Mouse (Mus musculus) E14TG2a.4 (cell line): Measurements from ENCODE around the gene Fuca1.
A peak's percentile ranks its signal among the peaks of the same experiment; 100 is the strongest.
"Not testable (repeated sequence)": the region's sequence is repeated elsewhere in the genome, so short reads cannot be mapped to it uniquely, and the experiment has no call there.

Source experiments
- H3K27me3 ChIP-seq: 2 replicates; pipeline ENCODE4 v1.6.1; 2014; ENCODE audit warnings: low read length, control low read depth; ENCODE audit not compliant: insufficient read depth
- H3K36me3 ChIP-seq: 2 replicates; pipeline ENCODE4 v1.6.1; 2014; ENCODE audit warnings: low read length, control low read depth; ENCODE audit not compliant: insufficient read depth
- H3K4me1 ChIP-seq: replicated peaks from 2 replicates; pipeline ENCODE4 v1.6.1; 2014; ENCODE audit warnings: low read depth, low read length, control low read depth
- H3K4me3 ChIP-seq: replicated peaks from 2 replicates; pipeline ENCODE4 v1.5.1; 2014; ENCODE audit warnings: mild to moderate bottlenecking, low read length
- H3K9me3 ChIP-seq: 2 replicates; pipeline ENCODE4 v1.6.1; 2014; ENCODE audit warnings: low read length, control low read depth
- CTCF ChIP-seq: conservative IDR thresholded peaks from 2 replicates; pipeline ENCODE4 v1.5.1; 2014; ENCODE audit warnings: low read length
- NANOG ChIP-seq: IDR thresholded peaks from 2 replicates; pipeline ENCODE4 v1.6.1; 2014; ENCODE audit warnings: borderline replicate concordance, low read length, mixed read lengths
- POU5F1 ChIP-seq: IDR thresholded peaks from 2 replicates; pipeline ENCODE4 v1.6.1; 2014; ENCODE audit warnings: low read length, borderline replicate concordance

The Fuca1 gene

DNA sequence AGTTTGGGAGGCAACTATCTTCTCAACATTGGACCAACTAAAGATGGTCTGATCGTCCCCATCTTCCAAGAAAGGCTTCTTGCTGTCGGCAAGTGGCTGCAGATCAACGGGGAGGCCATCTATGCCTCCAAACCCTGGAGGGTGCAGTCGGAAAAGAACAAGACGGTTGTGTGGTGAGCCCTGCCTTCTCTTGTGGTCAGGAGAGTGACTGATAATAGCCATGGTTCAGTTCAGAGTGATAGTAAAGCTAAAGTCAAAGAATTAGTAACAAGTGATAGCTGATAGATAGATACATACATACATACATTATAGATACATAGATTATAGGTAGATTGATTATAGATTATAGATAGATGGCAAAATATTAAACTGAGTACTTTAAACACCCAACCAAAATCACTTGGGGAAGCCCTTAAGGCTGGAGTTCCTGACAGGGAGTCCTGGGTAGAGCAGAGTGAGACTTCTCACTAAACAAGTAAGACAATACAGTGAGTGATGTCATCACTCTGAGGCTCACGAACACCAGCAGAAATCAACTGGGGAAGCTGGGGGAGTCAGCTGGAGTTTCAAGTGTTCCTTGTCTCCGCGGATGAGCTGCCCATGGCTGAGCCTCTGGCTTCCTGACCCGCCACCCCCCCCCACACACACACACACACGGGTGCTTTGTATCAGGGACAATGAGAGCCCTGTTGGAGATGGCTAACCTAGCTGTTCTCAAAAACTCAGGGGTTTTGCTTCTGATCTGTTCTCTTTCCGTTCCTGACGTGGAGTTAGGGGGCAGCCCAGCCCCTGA is 14.4 kb downstream of the Fuca1 start:
- Histone ChIP-seq H3K4me3 (no peak overlapping the region), H3K36me3 (peaks cover 82% of the 10 kb centered on the region), H3K27me3 (no peaks in the 10 kb centered on the region), H3K9me3 (no peaks in the 10 kb centered on the region), H3K4me1 (peaks cover 20% of the 10 kb centered on the region)
- TF ChIP-seq CTCF (no peak), POU5F1 (no peak), NANOG (no peak)

DNA sequence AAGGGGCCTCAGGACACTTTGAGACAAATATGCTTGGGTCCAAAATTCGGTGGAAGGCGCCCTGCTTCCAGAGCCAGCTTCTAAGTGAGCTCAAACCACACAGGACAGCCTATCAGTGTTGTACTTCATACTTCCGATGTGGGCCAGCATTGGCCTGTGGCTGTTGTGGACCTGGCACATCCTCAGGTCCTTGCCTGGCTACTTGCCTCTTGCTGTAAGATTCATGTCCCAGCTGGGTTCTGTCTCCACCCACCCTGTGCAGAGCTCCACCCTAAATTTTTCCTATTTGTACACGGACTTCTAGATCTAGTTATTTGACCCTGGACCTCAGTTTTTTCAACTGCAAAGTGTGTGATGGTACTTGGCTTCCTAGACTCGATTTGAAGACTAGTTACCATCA is 15.0 kb downstream of the Fuca1 start:
- H3K4me3 ChIP-seq, result no peak overlapping the region
- no peaks in the 10 kb centered on the region for H3K27me3 ChIP-seq
- TF ChIP-seq POU5F1 (no peak), NANOG (no peak), CTCF (no peak)
- H3K36me3 ChIP-seq, result peaks cover 77% of the 10 kb centered on the region
- H3K9me3 ChIP-seq, result no peaks in the 10 kb centered on the region
- peaks cover 22% of the 10 kb centered on the region for H3K4me1 ChIP-seq

DNA sequence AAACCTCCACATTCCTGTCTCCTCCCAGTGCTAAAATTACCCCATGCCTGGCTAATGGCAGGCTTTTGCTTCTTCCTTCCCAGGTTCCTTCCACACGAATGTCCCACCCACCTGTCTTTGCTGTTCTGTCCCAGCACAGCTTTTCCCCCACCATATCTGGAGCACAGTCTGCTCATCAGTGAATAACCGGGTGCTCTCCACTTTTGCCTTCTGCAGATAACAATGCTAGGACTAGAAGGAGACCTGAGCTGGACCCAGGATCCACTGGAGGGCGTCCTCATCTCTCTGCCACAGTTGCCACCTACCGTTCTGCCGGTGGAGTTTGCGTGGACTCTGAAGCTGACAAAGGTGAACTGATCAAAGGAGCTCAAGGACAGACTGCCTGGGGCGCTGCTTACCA is 18.3 kb downstream of the Fuca1 start:
- H3K4me1 ChIP-seq, result peaks cover 36% of the 10 kb centered on the region
- H3K27me3 ChIP-seq, result no peaks in the 10 kb centered on the region
- no peaks in the 10 kb centered on the region for H3K9me3 ChIP-seq
- no peak overlapping the region for H3K4me3 ChIP-seq
- H3K36me3 ChIP-seq, result peaks cover 47% of the 10 kb centered on the region
- no peak for TF ChIP-seq NANOG

DNA sequence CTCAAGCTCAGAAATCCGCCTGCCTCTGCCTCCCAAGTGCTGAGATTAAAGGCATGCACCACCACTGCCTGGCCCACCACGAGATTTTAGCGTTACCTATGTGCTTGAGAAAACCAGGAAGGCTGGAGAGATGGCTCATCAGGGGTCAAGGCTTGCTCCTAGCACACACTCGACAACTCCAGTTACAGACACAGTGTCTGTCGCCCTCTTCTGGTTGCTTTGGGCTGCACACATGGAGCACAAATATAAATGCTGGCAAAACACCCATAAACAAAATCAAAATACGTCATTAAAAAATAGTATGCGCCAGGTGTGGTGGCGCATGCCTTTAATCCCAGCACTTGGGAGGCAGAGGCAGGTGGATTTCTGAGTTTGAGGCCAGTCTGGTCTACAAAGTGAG is 20.5 kb downstream of the Fuca1 start:
- TF ChIP-seq CTCF, result peak; percentile 80
- Histone ChIP-seq H3K36me3 (peaks cover 30% of the 10 kb centered on the region), H3K4me1 (peaks cover 45% of the 10 kb centered on the region)
- H3K9me3 ChIP-seq, H3K27me3 ChIP-seq, H3K4me3 ChIP-seq: not testable (repeated sequence)

GRCm38 (mm10) chr4:135942193-135942592 is 21.7 kb downstream of the Fuca1 start:
- Histone ChIP-seq H3K4me1 (peaks cover 53% of the 10 kb centered on the region), H3K27me3 (no peaks in the 10 kb centered on the region), H3K4me3 (no peak overlapping the region), H3K36me3 (peaks cover 20% of the 10 kb centered on the region), H3K9me3 (no peaks in the 10 kb centered on the region)
- TF ChIP-seq CTCF, result no peak
- no peak for TF ChIP-seq NANOG
- TF ChIP-seq POU5F1, result no peak

- H3K36me3 ChIP-seq, result peaks cover 8% of the 10 kb centered on the region
- no peaks in the 10 kb centered on the region for H3K9me3 ChIP-seq
- H3K4me3 ChIP-seq, result no peak overlapping the region
- H3K4me1 ChIP-seq, result peaks cover 53% of the 10 kb centered on the region
- no peak for TF ChIP-seq POU5F1
- TF ChIP-seq NANOG, result no peak
- TF ChIP-seq CTCF, result no peak
- H3K27me3 ChIP-seq, result no peaks in the 10 kb centered on the region
Observed at GRCm38 (mm10) chr4:135943389-135943788, 22.9 kb downstream of the Fuca1 start.

- Histone ChIP-seq H3K9me3 (no peaks in the 10 kb centered on the region), H3K27me3 (no peaks in the 10 kb centered on the region), H3K36me3 (no peaks in the 10 kb centered on the region), H3K4me3 (peak overlapping the region; percentile 93), H3K4me1 (peaks cover 50% of the 10 kb centered on the region)
- TF ChIP-seq NANOG (no peak), POU5F1 (no peak), CTCF (no peak)
Observed at GRCm38 (mm10) chr4:135945706-135946105, 25.2 kb downstream of the Fuca1 start.

DNA sequence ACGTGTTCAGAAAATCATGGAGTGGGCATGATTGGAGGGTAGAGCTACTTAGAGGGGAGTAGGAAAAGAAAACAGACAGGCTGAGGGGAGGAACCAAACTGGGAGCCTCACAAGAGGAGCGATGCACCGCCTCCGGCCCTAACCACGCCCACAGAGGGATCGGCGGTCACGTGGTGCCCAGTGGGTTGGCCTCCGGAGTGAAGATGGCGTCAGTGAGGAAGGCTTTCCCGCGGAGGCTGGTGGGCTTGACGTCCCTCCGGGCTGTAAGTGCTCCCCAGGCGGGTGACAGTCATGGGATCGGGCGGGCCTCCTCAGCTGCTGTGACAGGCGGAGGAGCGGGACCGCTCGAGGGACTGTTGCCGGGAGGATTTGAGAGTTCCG is 25.7 kb downstream of the Fuca1 start, which contains the start of gene Hmgcl:
Gene Hmgcl, plus strand, starts transcription at position 171 of the 381 bp plus-strand sequence.
- Histone ChIP-seq H3K4me3 (peak within 1 kb of the TSS; percentile 93), H3K27me3 (no peaks in the 10 kb centered on the region), H3K9me3 (no peaks in the 10 kb centered on the region), H3K36me3 (no peaks in the 10 kb centered on the region), H3K4me1 (peaks cover 47% of the 10 kb centered on the region)
- no peak for TF ChIP-seq CTCF
- TF ChIP-seq NANOG, result no peak
- no peak for TF ChIP-seq POU5F1

GRCm38 (mm10) chr4:135946659-135947301 is 26.2 kb downstream of the Fuca1 start:
- TF ChIP-seq POU5F1, result no peak
- no peak for TF ChIP-seq NANOG
- TF ChIP-seq CTCF, result no peak
- no peaks in the 10 kb centered on the region for H3K36me3 ChIP-seq
- H3K4me1 ChIP-seq, result peaks cover 51% of the 10 kb centered on the region
- H3K27me3 ChIP-seq, result no peaks in the 10 kb centered on the region
- peak overlapping the region; percentile 93 for H3K4me3 ChIP-seq
- H3K9me3 ChIP-seq, result no peaks in the 10 kb centered on the region

DNA sequence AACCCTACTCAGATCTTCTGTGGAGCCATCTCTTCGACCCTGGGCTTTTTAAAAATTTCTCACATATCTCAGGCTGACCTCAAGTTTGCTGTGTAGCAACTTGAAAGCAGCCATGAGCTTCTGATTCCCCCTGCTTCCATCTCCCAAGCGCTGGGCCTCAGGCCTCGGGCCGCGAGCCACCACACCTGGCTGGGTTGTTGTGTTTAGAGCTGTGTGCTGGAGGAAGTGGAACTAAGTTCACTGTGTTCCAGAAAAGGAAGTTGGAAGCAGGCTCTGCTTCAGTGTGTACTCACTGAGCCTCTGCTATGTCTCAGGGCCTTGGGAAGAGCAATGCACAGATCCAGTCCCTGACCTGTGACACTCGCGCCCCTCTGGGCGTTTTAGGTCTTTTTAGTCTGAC is 27.6 kb downstream of the Fuca1 start:
- Histone ChIP-seq H3K36me3 (no peaks in the 10 kb centered on the region), H3K9me3 (no peaks in the 10 kb centered on the region)
- TF ChIP-seq POU5F1 (no peak), CTCF (no peak), NANOG (no peak)

More for the DNA sequence above, 27.6 kb downstream of the Fuca1 start:
- H3K4me3 ChIP-seq, result no peak overlapping the region
- peaks cover 62% of the 10 kb centered on the region for H3K4me1 ChIP-seq
- H3K27me3 ChIP-seq, result no peaks in the 10 kb centered on the region
